Mouse (Mus musculus) embryonic facial prominence, embryonic 11.5 days (tissue): ENCODE measurements around the gene Scml2. TPM values are rescaled to one million over a fixed set of nuclear protein-coding genes. Genes with fewer than 3 reads are reported as not detected.
"Not testable (repeated sequence)": the region's sequence is repeated elsewhere in the genome, so short reads cannot be mapped to it uniquely, and the experiment has no call there.

Source experiments
- ATAC-seq: fragments of 200-750 bp; cut with Nextera tagmentation; replicated peaks from 2 replicates; pipeline ENCODE4 v1.8.0; 2017; ENCODE audit warnings: low read depth; ENCODE audit not compliant: insufficient number of reproducible peaks, low FRiP score, low TSS enrichment
- DNase-seq: peaks from one replicate; pipeline ENCODE4 v3.0.0-alpha.2; 2015; ENCODE audit warnings: low spot score
- H3K27ac ChIP-seq: fragments of 300-500 bp; sonication (generic); replicated peaks from 2 replicates; pipeline ENCODE4 v1.5.1; 2014; ENCODE audit warnings: mild to moderate bottlenecking, low read depth, low read length, control low read depth
- H3K27me3 ChIP-seq: fragments of 300-500 bp; sonication (generic); 2 replicates; pipeline ENCODE4 v1.6.1; 2014; ENCODE audit warnings: mild to moderate bottlenecking, low read length, moderate library complexity, mixed read lengths; ENCODE audit not compliant: control insufficient read depth, insufficient read depth
- H3K36me3 ChIP-seq: fragments of 300-500 bp; sonication (generic); replicated peaks from 2 replicates; pipeline ENCODE4 v1.6.1; 2014; ENCODE audit warnings: low read depth, mild to moderate bottlenecking, low read length, moderate library complexity, mixed read lengths; ENCODE audit not compliant: control insufficient read depth, insufficient read depth
- H3K4me1 ChIP-seq: fragments of 300-500 bp; sonication (generic); 2 replicates; pipeline ENCODE4 v1.6.1; 2014; ENCODE audit warnings: low read length, mixed read lengths; ENCODE audit not compliant: control insufficient read depth, insufficient read depth
- H3K4me2 ChIP-seq: fragments of 300-500 bp; sonication (generic); 2 replicates; pipeline ENCODE4 v1.6.1; 2014; ENCODE audit warnings: low read depth, mild to moderate bottlenecking, control low read depth, low read length, moderate library complexity
- H3K4me3 ChIP-seq: fragments of 300-500 bp; sonication (generic); 2 replicates; pipeline ENCODE4 v1.5.1; 2014; ENCODE audit warnings: low read depth, low read length, control low read depth
- H3K9ac ChIP-seq: fragments of 300-500 bp; sonication (generic); replicated peaks from 2 replicates; pipeline ENCODE4 v1.6.1; 2014; ENCODE audit warnings: mild to moderate bottlenecking, control low read depth, low read length
- H3K9me3 ChIP-seq: fragments of 300-500 bp; sonication (generic); replicated peaks from 2 replicates; pipeline ENCODE4 v1.6.1; 2016; ENCODE audit warnings: mild to moderate bottlenecking, low read length, inconsistent platforms, mixed read lengths; ENCODE audit not compliant: control insufficient read depth
- WGBS: fragments of 180-500 bp; shearing (Covaris S2); extraction: QIAGEN DNeasy Blood & Tissue Kit; methylation state at CpG from one replicate; pipeline ENCODE4 v1.1.7; 2014; 5-methylcytosine and 5-hydroxymethylcytosine counted together
- polyA plus RNA-seq: library from polyadenylated mRNA; unstranded; fragments of >200 nt; fragmentation: Nextera tagmentation; extraction: Ambion mirVana; gene quantifications from 2 replicates; pipeline ENCODE4 v1.2.1, GENCODE M21; 2014

Scml2 gene
- polyA plus RNA-seq = 4.3 and 4.9 TPM in 2 replicates

GRCm38 (mm10) chrX:161116893-161117292 lies at the start of gene Scml2:
Gene Scml2, plus strand, starts transcription at chrX:161117193.
- ATAC-seq, H3K27ac ChIP-seq, H3K4me3 ChIP-seq, H3K9me3 ChIP-seq, DNase-seq, H3K4me2 ChIP-seq, H3K36me3 ChIP-seq, H3K9ac ChIP-seq, H3K4me1 ChIP-seq, H3K27me3 ChIP-seq: not testable (repeated sequence)
- 90% methylated on average over 2 of the region's 14 CpGs for WGBS

GRCm38 (mm10) chrX:161075576-161075975 lies 41.4 kb upstream of the Scml2 start:
- H3K4me1 ChIP-seq, H3K4me2 ChIP-seq, H3K27me3 ChIP-seq, H3K36me3 ChIP-seq, H3K9me3 ChIP-seq, DNase-seq, H3K9ac ChIP-seq, ATAC-seq, H3K27ac ChIP-seq, H3K4me3 ChIP-seq: not testable (repeated sequence)
- WGBS = 84% methylated on average over 6 of the region's 6 CpGs

- no peaks in the 10 kb centered on the region for H3K4me1 ChIP-seq
- H3K4me2 ChIP-seq = peak overlapping the region; percentile 55
- H3K4me3 ChIP-seq = peak overlapping the region; percentile 42
- 13% methylated on average over 20 of the region's 22 CpGs for WGBS
- H3K27me3 ChIP-seq = no peaks in the 10 kb centered on the region
- no peaks in the 10 kb centered on the region for H3K9me3 ChIP-seq
- DNase-seq (peak; percentile 57), ATAC-seq (peak; percentile 98)
- no peak overlapping the region for H3K27ac ChIP-seq
- peak overlapping the region; percentile 63 for H3K9ac ChIP-seq
- H3K36me3 ChIP-seq = no peaks in the 10 kb centered on the region
Observed at GRCm38 (mm10) chrX:161162314-161163068, 45.5 kb downstream of the Scml2 start.

GRCm38 (mm10) chrX:161163069-161163416 lies 46.0 kb downstream of the Scml2 start:
- H3K36me3 ChIP-seq = no peaks in the 10 kb centered on the region
- H3K9ac ChIP-seq = peak overlapping the region; percentile 63
- H3K27me3 ChIP-seq = no peaks in the 10 kb centered on the region
- no peaks in the 10 kb centered on the region for H3K9me3 ChIP-seq
- peak; percentile 0 for DNase-seq
- H3K4me3 ChIP-seq = peak overlapping the region; percentile 42
- ATAC-seq = peak; percentile 78; the same call in 1 of the 2 replicates
- 12% methylated on average over 6 of the region's 6 CpGs for WGBS
- no peaks in the 10 kb centered on the region for H3K4me1 ChIP-seq
- no peak overlapping the region for H3K27ac ChIP-seq
- peak overlapping the region; percentile 55 for H3K4me2 ChIP-seq

- not testable (repeated sequence) for H3K36me3 ChIP-seq, H3K9me3 ChIP-seq, H3K27ac ChIP-seq, H3K27me3 ChIP-seq, H3K4me2 ChIP-seq, H3K9ac ChIP-seq, ATAC-seq, H3K4me3 ChIP-seq, DNase-seq, H3K4me1 ChIP-seq
- 58% methylated on average over 2 of the region's 2 CpGs for WGBS
Observed at GRCm38 (mm10) chrX:161287156-161287555, 170.2 kb downstream of the Scml2 start, which contains the start of gene Gm15262. Gene Gm15262, plus strand, starts transcription at chrX:161287456.

Other genes with a start within 250 kb of the Scml2 start
- gene Gja6, start 210.1 kb upstream of the Scml2 start, polyA plus RNA-seq = 0.10 and 0.29 TPM in 2 replicates
- gene Cdkl5, start 122.5 kb upstream of the Scml2 start, polyA plus RNA-seq = 1.5 and 1.7 TPM in 2 replicates
- gene Gm15262, start 170.3 kb downstream of the Scml2 start, polyA plus RNA-seq = not detected in 2 replicates